ENCODE assay signal across 19 mouse cellular contexts in the genomic region with DNA sequence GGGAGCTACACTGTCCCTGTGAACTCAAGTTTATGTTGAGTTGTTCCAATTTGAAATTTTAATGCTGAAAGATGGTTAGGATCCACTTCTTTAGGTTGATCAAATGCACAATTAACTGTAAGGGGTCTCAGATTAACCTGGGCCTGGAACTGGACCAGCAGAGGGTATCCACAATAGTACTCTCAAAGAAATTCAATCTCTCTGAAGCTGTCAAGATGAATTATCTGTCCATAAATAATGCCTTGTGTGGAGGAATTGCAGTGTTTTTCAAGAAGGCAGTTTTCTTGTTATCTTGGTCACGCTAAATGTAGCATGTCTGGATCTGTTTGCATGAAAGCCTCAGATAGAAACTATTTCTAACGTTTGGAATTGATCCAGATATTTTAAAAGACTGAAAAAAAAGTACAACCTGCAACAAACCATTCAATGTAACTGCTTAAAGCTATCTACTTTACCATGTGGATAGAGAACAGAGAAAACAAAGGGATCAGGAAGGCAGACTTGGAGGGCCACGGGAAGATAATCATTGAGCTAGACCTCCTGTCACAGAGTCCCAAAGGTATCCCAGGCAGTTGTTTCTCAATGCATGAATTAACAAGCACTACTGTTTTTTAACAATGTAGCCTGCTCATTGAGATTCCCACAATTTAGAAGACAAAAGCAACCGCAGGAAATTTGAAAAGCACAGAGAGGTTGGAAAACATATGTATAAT. TPM values are rescaled to one million over a fixed set of nuclear protein-coding genes. Genes with fewer than 3 reads are reported as not detected.
DNase-seq lines count a peak whose midpoint lies in the region; ATAC-seq and TF ChIP-seq lines count a peak whose summit lies in the region.
"Had no signal": no experiment of that assay in that cellular context is flagged by ENCODE, and none has a peak within 500 bp of the region (broad histone marks: within the 10 kb centered on the region; RNA-seq: fewer than 3 reads in every experiment).

No protein-coding gene starts in this region.

- no peaks in the 10 kb centered on the region for H3K9me3 ChIP-seq in kidney, embryonic 14.5 days (ENCODE audit: control insufficient read depth, low read length)
- no peaks in the 10 kb centered on the region for H3K9me3 ChIP-seq in midbrain, embryonic 14.5 days (ENCODE audit: control insufficient read depth, low read length)
- H3K9me3 ChIP-seq in midbrain, embryonic 15.5 days, result no peaks in the 10 kb centered on the region
- no peaks in the 10 kb centered on the region for H3K9me3 ChIP-seq in embryonic facial prominence, embryonic 14.5 days (ENCODE audit: control insufficient read depth, low read length)
- H3K9me3 ChIP-seq in intestine, postnatal 0 days (ENCODE audit: control insufficient read depth), result no peaks in the 10 kb centered on the region
- H3K9me3 ChIP-seq: embryonic facial prominence, embryonic 13.5 days; forebrain, embryonic 13.5 days; heart, embryonic 13.5 days; hindbrain, embryonic 15.5 days had no signal

- H3K4me3 ChIP-seq in kidney, embryonic 14.5 days (ENCODE audit: low read length), result no peak overlapping the region
- no peak overlapping the region for H3K4me3 ChIP-seq in kidney, adult 2 months (ENCODE audit: insufficient read depth, low read depth, low read length)
- no peak overlapping the region for H3K4me3 ChIP-seq in midbrain, embryonic 14.5 days (replicated peaks; ENCODE audit: low read depth, low read length)
- no peak overlapping the region for H3K4me3 ChIP-seq in midbrain, embryonic 15.5 days
- no peak overlapping the region for H3K4me3 ChIP-seq in embryonic facial prominence, embryonic 14.5 days (ENCODE audit: low read depth, low read length)
- no peak overlapping the region for H3K4me3 ChIP-seq in intestine, postnatal 0 days (ENCODE audit: low read depth, low read length)
- H3K4me3 ChIP-seq: embryonic facial prominence, embryonic 13.5 days; forebrain, embryonic 13.5 days; heart, embryonic 13.5 days; hindbrain, embryonic 15.5 days had no signal

- H3K4me1 ChIP-seq in kidney, embryonic 14.5 days (ENCODE audit: control insufficient read depth, insufficient read depth, low read length), result no peaks in the 10 kb centered on the region
- no peaks in the 10 kb centered on the region for H3K4me1 ChIP-seq in kidney, adult 2 months (ENCODE audit: control insufficient read depth, insufficient read depth, low read length)
- H3K4me1 ChIP-seq in midbrain, embryonic 14.5 days (ENCODE audit: control insufficient read depth, insufficient read depth, low read length), result no peaks in the 10 kb centered on the region
- H3K4me1 ChIP-seq in midbrain, embryonic 15.5 days, result no peaks in the 10 kb centered on the region
- H3K4me1 ChIP-seq in embryonic facial prominence, embryonic 14.5 days (ENCODE audit: control insufficient read depth, insufficient read depth, low read length), result no peaks in the 10 kb centered on the region
- no peaks in the 10 kb centered on the region for H3K4me1 ChIP-seq in intestine, postnatal 0 days (replicated peaks; ENCODE audit: control insufficient read depth, insufficient read depth, low read length)
- H3K4me1 ChIP-seq: embryonic facial prominence, embryonic 13.5 days; forebrain, embryonic 13.5 days; heart, embryonic 13.5 days; hindbrain, embryonic 15.5 days had no signal

- H3K4me2 ChIP-seq in kidney, embryonic 14.5 days (replicated peaks; ENCODE audit: low read depth, low read length), result no peak overlapping the region
- H3K4me2 ChIP-seq in midbrain, embryonic 14.5 days (ENCODE audit: low read length), result no peak overlapping the region
- no peak overlapping the region for H3K4me2 ChIP-seq in midbrain, embryonic 15.5 days
- H3K4me2 ChIP-seq in embryonic facial prominence, embryonic 14.5 days (ENCODE audit: low read depth, low read length), result no peak overlapping the region
- no peak overlapping the region for H3K4me2 ChIP-seq in intestine, postnatal 0 days (replicated peaks; ENCODE audit: low read depth)
- H3K4me2 ChIP-seq: embryonic facial prominence, embryonic 13.5 days; forebrain, embryonic 13.5 days; heart, embryonic 13.5 days; hindbrain, embryonic 15.5 days had no signal

- no peak overlapping the region for H3K27ac ChIP-seq in kidney, embryonic 14.5 days (ENCODE audit: low read depth, low read length)
- no peak overlapping the region for H3K27ac ChIP-seq in kidney, adult 2 months (ENCODE audit: insufficient read depth, low read depth, low read length)
- H3K27ac ChIP-seq in midbrain, embryonic 14.5 days (replicated peaks; ENCODE audit: low read depth, low read length), result no peak overlapping the region
- H3K27ac ChIP-seq in midbrain, embryonic 15.5 days, result no peak overlapping the region
- no peak overlapping the region for H3K27ac ChIP-seq in embryonic facial prominence, embryonic 14.5 days (replicated peaks; ENCODE audit: low read depth, low read length)
- no peak overlapping the region for H3K27ac ChIP-seq in intestine, postnatal 0 days (ENCODE audit: low read depth, low read length)
- H3K27ac ChIP-seq: embryonic facial prominence, embryonic 13.5 days; forebrain, embryonic 13.5 days; heart, embryonic 13.5 days; hindbrain, embryonic 15.5 days had no signal

- TF ChIP-seq POLR2A in kidney, adult 2 months (IDR thresholded peaks at IDR 0.05; ENCODE audit: low read depth, low read length), result no peak

- 47% methylated on average over 4 of the region's 4 CpGs for WGBS in kidney, embryonic 14.5 days
- WGBS in kidney, adult 2 months, result 25% methylated on average over 4 of the region's 4 CpGs
- 33% methylated on average over 4 of the region's 4 CpGs for WGBS in midbrain, embryonic 14.5 days
- WGBS in midbrain, embryonic 15.5 days, result 40% methylated on average over 4 of the region's 4 CpGs
- WGBS in embryonic facial prominence, embryonic 14.5 days, result 41% methylated on average over 4 of the region's 4 CpGs
- 67% methylated on average over 4 of the region's 4 CpGs for WGBS in intestine, postnatal 0 days

- H3K9ac ChIP-seq in kidney, embryonic 14.5 days (ENCODE audit: low read depth, low read length), result no peak overlapping the region
- no peak overlapping the region for H3K9ac ChIP-seq in midbrain, embryonic 14.5 days (replicated peaks; ENCODE audit: low read length)
- no peak overlapping the region for H3K9ac ChIP-seq in midbrain, embryonic 15.5 days
- no peak overlapping the region for H3K9ac ChIP-seq in embryonic facial prominence, embryonic 14.5 days (ENCODE audit: low read depth, low read length)
- no peak overlapping the region for H3K9ac ChIP-seq in intestine, postnatal 0 days (ENCODE audit: low read depth, low read length)
- H3K9ac ChIP-seq: embryonic facial prominence, embryonic 13.5 days; forebrain, embryonic 13.5 days; forebrain, postnatal 0 days; heart, embryonic 13.5 days; hindbrain, embryonic 15.5 days had no signal

- peak; percentile 88 for ATAC-seq in kidney, embryonic 14.5 days (ENCODE audit: low FRiP score, low TSS enrichment)
- ATAC-seq in midbrain, embryonic 14.5 days (ENCODE audit: low FRiP score, low TSS enrichment), result no peak
- no peak for ATAC-seq in midbrain, embryonic 15.5 days (replicated peaks)
- no peak for ATAC-seq in embryonic facial prominence, embryonic 14.5 days (ENCODE audit: low read depth)
- ATAC-seq in intestine, postnatal 0 days, result no peak
- ATAC-seq: forebrain, embryonic 13.5 days; forebrain, postnatal 0 days had no signal

- TF ChIP-seq CTCF in kidney, adult 2 months (conservative IDR thresholded peaks at IDR 0.05; ENCODE audit: insufficient read depth, insufficient read length, low read depth, low read length), result no peak
- no peak for TF ChIP-seq CTCF in intestine, postnatal 0 days (IDR thresholded peaks at IDR 0.05; ENCODE audit: low read depth)

- no peaks in the 10 kb centered on the region for H3K36me3 ChIP-seq in kidney, embryonic 14.5 days (ENCODE audit: control insufficient read depth, insufficient read depth, low read length)
- no peaks in the 10 kb centered on the region for H3K36me3 ChIP-seq in kidney, adult 2 months (ENCODE audit: control insufficient read depth, insufficient read depth, low read length)
- H3K36me3 ChIP-seq in midbrain, embryonic 14.5 days (ENCODE audit: control insufficient read depth, insufficient read depth, low read length), result no peaks in the 10 kb centered on the region
- no peaks in the 10 kb centered on the region for H3K36me3 ChIP-seq in midbrain, embryonic 15.5 days (replicated peaks)
- no peaks in the 10 kb centered on the region for H3K36me3 ChIP-seq in embryonic facial prominence, embryonic 14.5 days (ENCODE audit: control insufficient read depth, insufficient read depth, low read length)
- H3K36me3 ChIP-seq in intestine, postnatal 0 days (ENCODE audit: control insufficient read depth, insufficient read depth), result no peaks in the 10 kb centered on the region
- H3K36me3 ChIP-seq: embryonic facial prominence, embryonic 13.5 days; heart, embryonic 13.5 days; hindbrain, embryonic 15.5 days had no signal

- no peak for DNase-seq in kidney, adult 2 months
- DNase-seq in midbrain, embryonic 14.5 days, result peak; percentile 1
- peak; percentile 11 for DNase-seq in embryonic facial prominence, embryonic 14.5 days (ENCODE audit: low spot score)
- DNase-seq: adrenal gland, adult 2 months; adrenal gland, postnatal 25 days; cerebellum, adult 2 months; cerebellum, postnatal 10 days; forebrain, postnatal 0 days; gastrocnemius, postnatal 36 days; heart, adult 11 months; heart, postnatal 36 days had no signal

- no peaks in the 10 kb centered on the region for H3K27me3 ChIP-seq in kidney, embryonic 14.5 days (ENCODE audit: control insufficient read depth, insufficient read depth, low read length)
- H3K27me3 ChIP-seq in kidney, adult 2 months (replicated peaks; ENCODE audit: control insufficient read depth, insufficient read depth, low read length), result no peaks in the 10 kb centered on the region
- H3K27me3 ChIP-seq in midbrain, embryonic 14.5 days (ENCODE audit: control insufficient read depth, insufficient read depth, low read length), result no peaks in the 10 kb centered on the region
- 0 out of 2 replicates have a peak, but pooled peaks cover 2% of the 10 kb centered on the region for H3K27me3 ChIP-seq in midbrain, embryonic 15.5 days (replicated peaks)
- H3K27me3 ChIP-seq in embryonic facial prominence, embryonic 14.5 days (replicated peaks; ENCODE audit: control insufficient read depth, insufficient read depth, low read length), result no peaks in the 10 kb centered on the region
- no peaks in the 10 kb centered on the region for H3K27me3 ChIP-seq in intestine, postnatal 0 days (replicated peaks; ENCODE audit: control insufficient read depth, insufficient read depth, low read length)
- H3K27me3 ChIP-seq: forebrain, embryonic 13.5 days had no signal

RNA-seq across cellular contexts. Expression of a gene that starts 9.5 kb away (rescaled TPM):
- not detected in 2 replicates for polyA plus RNA-seq in kidney, embryonic 14.5 days (2014; fragmentation: Nextera tagmentation; extraction: Ambion mirVana)
- polyA plus RNA-seq in kidney, adult 2 months (2012; rRNA removed), result not detected in 2 replicates
- not detected in 2 replicates for polyA plus RNA-seq in midbrain, embryonic 14.5 days (2014; fragmentation: Nextera tagmentation; extraction: Ambion mirVana)
- not detected in 2 replicates for polyA plus RNA-seq in midbrain, embryonic 15.5 days (2015; fragmentation: Nextera tagmentation; extraction: Ambion mirVana)
- 0.39 TPM in 1 of 2 replicates, not detected in the other for polyA plus RNA-seq in embryonic facial prominence, embryonic 14.5 days (2014; fragmentation: Nextera tagmentation; extraction: Ambion mirVana)
- polyA plus RNA-seq in intestine, postnatal 0 days (2015; fragmentation: Nextera tagmentation; extraction: Ambion mirVana), result 0.20 TPM in 1 of 2 replicates, not detected in the other
- polyA plus RNA-seq: adrenal gland, adult 2 months; cerebellum, adult 2 months; embryonic facial prominence, embryonic 13.5 days; forebrain, embryonic 13.5 days; forebrain, postnatal 0 days; heart, embryonic 13.5 days; hindbrain, embryonic 11.5 days; hindbrain, embryonic 15.5 days had no signal
